Mouse (Mus musculus) embryonic facial prominence, embryonic 12.5 days (tissue): ENCODE measurements around the gene Fsd1l. TPM values are rescaled to one million over a fixed set of nuclear protein-coding genes. Genes with fewer than 3 reads are reported as not detected.
A peak's percentile ranks its signal among the peaks of the same experiment; 100 is the strongest.
"Not testable (repeated sequence)": the region's sequence is repeated elsewhere in the genome, so short reads cannot be mapped to it uniquely, and the experiment has no call there.

ENCODE experiments used
- ATAC-seq: fragments of 200-750 bp; cut with Nextera tagmentation; 2 replicates; pipeline ENCODE4 v1.8.0; 2017; ENCODE audit not compliant: insufficient number of reproducible peaks, insufficient read depth, low FRiP score, low TSS enrichment
- H3K27ac ChIP-seq: fragments of 300-500 bp; sonication (generic); 2 replicates; pipeline ENCODE4 v1.5.1; 2016; ENCODE audit warnings: mild to moderate bottlenecking
- H3K27me3 ChIP-seq: fragments of 300-500 bp; sonication (generic); 2 replicates; pipeline ENCODE4 v1.6.1; 2016; ENCODE audit warnings: mild to moderate bottlenecking, moderate library complexity
- H3K36me3 ChIP-seq: fragments of 300-500 bp; sonication (generic); 2 replicates; pipeline ENCODE4 v1.6.1; 2016; ENCODE audit warnings: mild to moderate bottlenecking
- H3K4me1 ChIP-seq: fragments of 300-500 bp; sonication (generic); 2 replicates; pipeline ENCODE4 v1.6.1; 2016
- H3K4me2 ChIP-seq: fragments of 300-500 bp; sonication (generic); replicated peaks from 2 replicates; pipeline ENCODE4 v1.6.1; 2016; ENCODE audit warnings: mild to moderate bottlenecking, moderate library complexity
- H3K4me3 ChIP-seq: fragments of 300-500 bp; sonication (generic); 2 replicates; pipeline ENCODE4 v1.5.1; 2016; ENCODE audit warnings: mild to moderate bottlenecking
- H3K9ac ChIP-seq: fragments of 300-500 bp; sonication (generic); 2 replicates; pipeline ENCODE4 v1.6.1; 2016; ENCODE audit warnings: mild to moderate bottlenecking, moderate library complexity
- H3K9me3 ChIP-seq: fragments of 300-500 bp; sonication (generic); 2 replicates; pipeline ENCODE4 v1.6.1; 2016; ENCODE audit warnings: mild to moderate bottlenecking, moderate library complexity
- WGBS: fragments of 180-500 bp; shearing (Covaris S2); methylation state at CpG from one replicate; pipeline ENCODE4 v1.1.7; 2016; 5-methylcytosine and 5-hydroxymethylcytosine counted together
- polyA plus RNA-seq: library from polyadenylated mRNA; unstranded; fragments of >200 nt; fragmentation: Nextera tagmentation; extraction: Ambion mirVana; gene quantifications from 2 replicates; pipeline ENCODE4 v1.2.1, GENCODE M21; 2016

Gene Fsd1l
- polyA plus RNA-seq, 1 experiment from 2014 or later = 17.1 TPM

GRCm38 (mm10) chr4:53632011-53632349 lies 709 bp downstream of the Fsd1l start:
- Histone ChIP-seq H3K36me3 (no peaks in the 10 kb centered on the region), H3K4me3 (peak overlapping the region; percentile 84), H3K27ac (no peak overlapping the region), H3K4me1 (peaks cover 6% of the 10 kb centered on the region; the same call in 1 of the 2 replicates), H3K9ac (peak overlapping the region; percentile 81), H3K4me2 (peak overlapping the region; percentile 63), H3K27me3 (no peaks in the 10 kb centered on the region), H3K9me3 (no peaks in the 10 kb centered on the region)
- no peak for ATAC-seq
- 3% methylated on average over 5 of the region's 5 CpGs for WGBS

DNA sequence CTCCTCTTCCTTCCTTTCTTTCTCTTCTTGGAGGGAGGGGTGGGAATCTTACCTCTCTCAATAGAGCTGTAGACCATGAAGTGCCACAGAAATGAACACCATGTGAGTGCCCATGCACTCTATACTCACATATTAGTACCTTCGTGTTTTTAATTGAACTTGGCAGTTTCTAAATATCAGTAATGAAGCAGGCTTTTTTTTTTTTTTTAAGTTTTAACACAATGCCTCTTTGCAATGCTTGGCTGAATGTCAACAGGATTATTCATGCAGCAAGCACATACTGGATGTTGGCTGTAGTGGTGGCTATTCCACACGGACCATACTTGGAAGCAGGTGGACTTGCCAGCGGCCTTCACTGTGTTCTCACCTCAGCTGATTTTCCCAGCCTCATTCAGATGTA lies 4.1 kb downstream of the Fsd1l start:
- 91% methylated on average over 3 of the region's 3 CpGs for WGBS
- peaks cover 6% of the 10 kb centered on the region; the same call in 1 of the 2 replicates for H3K4me1 ChIP-seq
- ATAC-seq = no peak
- no peak overlapping the region for H3K4me2 ChIP-seq
- H3K9ac ChIP-seq = no peak overlapping the region
- H3K36me3 ChIP-seq = no peaks in the 10 kb centered on the region
- no peak overlapping the region for H3K4me3 ChIP-seq
- no peak overlapping the region for H3K27ac ChIP-seq
- no peaks in the 10 kb centered on the region for H3K9me3 ChIP-seq
- no peaks in the 10 kb centered on the region for H3K27me3 ChIP-seq

GRCm38 (mm10) chr4:53637269-53637909 lies 6.1 kb downstream of the Fsd1l start:
- no peaks in the 10 kb centered on the region for H3K27me3 ChIP-seq
- H3K4me1 ChIP-seq = peaks cover 6% of the 10 kb centered on the region; the same call in 1 of the 2 replicates
- H3K9ac ChIP-seq = no peak overlapping the region
- no peaks in the 10 kb centered on the region for H3K9me3 ChIP-seq
- H3K27ac ChIP-seq = no peak overlapping the region
- ATAC-seq = no peak
- H3K4me3 ChIP-seq = no peak overlapping the region
- H3K36me3 ChIP-seq = peaks cover 5% of the 10 kb centered on the region; the same call in 1 of the 2 replicates
- no peak overlapping the region for H3K4me2 ChIP-seq
- WGBS = 67% methylated on average over 7 of the region's 7 CpGs

DNA sequence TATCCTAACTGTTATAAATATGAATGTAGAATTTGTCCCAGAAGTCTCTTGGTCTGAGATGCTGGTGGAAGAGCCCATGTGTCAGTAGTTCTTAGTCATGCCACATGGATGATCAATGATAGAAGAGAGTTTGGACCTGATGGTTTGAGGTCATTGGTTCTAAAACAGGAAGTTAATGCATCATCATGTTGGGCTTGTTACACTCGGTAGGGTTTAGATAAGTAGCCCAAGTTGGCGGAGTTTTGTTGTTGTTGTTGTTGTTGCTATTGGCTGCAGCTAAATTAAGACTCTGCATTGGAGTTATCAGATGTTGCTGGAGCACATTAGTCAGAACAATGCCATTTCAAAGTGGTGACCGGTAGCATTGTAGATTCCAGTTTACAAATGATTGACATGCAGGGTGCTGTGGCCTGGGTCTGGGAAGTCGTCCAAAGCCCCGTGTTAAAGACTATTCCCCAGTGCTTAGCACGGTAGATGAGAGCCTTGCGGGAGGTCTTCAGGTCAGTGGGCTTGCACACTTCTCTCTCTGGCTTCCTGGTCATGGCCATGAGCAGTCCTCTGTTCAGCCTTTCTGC lies 7.4 kb downstream of the Fsd1l start:
- Histone ChIP-seq H3K27me3 (no peaks in the 10 kb centered on the region), H3K9me3 (no peaks in the 10 kb centered on the region), H3K4me2 (no peak overlapping the region), H3K9ac (no peak overlapping the region), H3K4me3 (no peak overlapping the region), H3K36me3 (peaks cover 5% of the 10 kb centered on the region; the same call in 1 of the 2 replicates), H3K27ac (no peak overlapping the region), H3K4me1 (no peaks in the 10 kb centered on the region)
- no peak for ATAC-seq
- 90% methylated on average over 7 of the region's 7 CpGs for WGBS

DNA sequence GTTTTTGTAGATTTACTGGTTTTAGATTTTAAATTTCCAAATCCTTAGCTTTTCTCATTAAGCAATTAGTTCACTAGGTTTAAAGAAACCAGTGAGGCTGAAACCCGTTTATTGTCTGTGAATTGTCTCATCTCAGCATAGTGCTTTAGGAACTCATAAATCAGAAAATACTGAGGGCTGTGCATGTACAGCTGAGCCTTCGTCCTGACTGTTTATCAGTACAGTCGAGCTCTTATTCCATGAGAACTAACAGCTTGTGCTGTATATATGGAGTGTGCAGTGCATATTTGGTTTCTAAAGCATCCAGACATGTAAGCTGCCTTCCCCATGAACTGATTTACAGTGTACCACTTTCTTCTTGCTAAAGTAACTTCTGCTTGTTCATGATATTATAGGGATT lies 26.8 kb downstream of the Fsd1l start:
- no peak overlapping the region for H3K4me2 ChIP-seq
- ATAC-seq = no peak
- no peak overlapping the region for H3K9ac ChIP-seq
- H3K4me1 ChIP-seq = no peaks in the 10 kb centered on the region
- H3K27ac ChIP-seq = no peak overlapping the region
- H3K27me3 ChIP-seq = no peaks in the 10 kb centered on the region
- 89% methylated on average over 3 of the region's 3 CpGs for WGBS
- H3K36me3 ChIP-seq = peaks cover 24% of the 10 kb centered on the region
- no peaks in the 10 kb centered on the region for H3K9me3 ChIP-seq
- no peak overlapping the region for H3K4me3 ChIP-seq

DNA sequence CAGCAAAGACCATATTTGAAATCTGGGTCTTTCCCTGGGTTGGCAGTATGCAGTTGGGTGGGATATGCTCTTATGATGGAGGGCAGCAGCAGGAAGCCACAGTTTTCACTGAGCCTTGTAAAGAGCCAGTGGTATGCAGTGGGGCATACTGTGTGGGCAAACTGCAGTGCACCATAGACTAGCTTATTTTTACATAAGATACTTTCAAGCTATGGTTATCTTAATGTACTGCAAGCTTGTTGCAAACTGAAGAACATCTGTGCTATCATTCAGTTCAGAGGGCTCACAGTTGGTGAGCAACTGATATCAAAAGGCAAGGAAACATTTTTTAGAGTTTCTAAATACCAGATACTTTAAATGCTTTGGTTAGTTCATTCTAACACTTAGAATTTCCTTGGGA lies 29.4 kb downstream of the Fsd1l start:
- Histone ChIP-seq H3K9ac (no peak overlapping the region), H3K4me1 (no peaks in the 10 kb centered on the region), H3K9me3 (no peaks in the 10 kb centered on the region), H3K27me3 (no peaks in the 10 kb centered on the region), H3K4me3 (no peak overlapping the region), H3K27ac (no peak overlapping the region), H3K4me2 (no peak overlapping the region), H3K36me3 (peaks cover 17% of the 10 kb centered on the region)
- ATAC-seq = no peak

DNA sequence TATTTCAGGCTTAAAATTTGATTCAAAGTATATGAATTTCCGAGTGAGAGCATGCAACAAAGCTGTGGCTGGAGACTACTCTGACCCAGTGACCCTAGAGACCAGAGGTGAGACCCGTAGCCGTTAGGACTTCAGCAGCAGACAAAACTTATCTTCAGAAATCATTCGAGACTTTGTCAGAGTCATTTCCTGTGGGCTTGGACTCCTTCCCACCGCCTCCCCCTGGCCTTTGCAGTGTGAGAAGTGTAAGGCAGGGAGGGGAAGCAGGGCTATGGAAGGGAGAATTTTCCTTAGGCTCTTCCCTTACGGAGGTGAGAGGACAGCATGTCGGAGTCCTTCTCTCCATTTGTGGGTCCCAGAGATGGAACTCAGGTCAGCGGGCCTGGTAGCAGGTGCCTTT lies 50.8 kb downstream of the Fsd1l start:
- Histone ChIP-seq H3K9me3 (no peaks in the 10 kb centered on the region), H3K36me3 (peaks cover 14% of the 10 kb centered on the region; the same call in 1 of the 2 replicates), H3K4me2 (no peak overlapping the region), H3K4me1 (no peaks in the 10 kb centered on the region), H3K9ac (no peak overlapping the region), H3K27me3 (no peaks in the 10 kb centered on the region), H3K27ac (no peak overlapping the region), H3K4me3 (no peak overlapping the region)
- WGBS = 76% methylated on average over 8 of the region's 8 CpGs
- no peak for ATAC-seq

GRCm38 (mm10) chr4:53688965-53689364 lies 57.7 kb downstream of the Fsd1l start:
- H3K4me3 ChIP-seq = no peak overlapping the region
- ATAC-seq = no peak
- peaks cover 1% of the 10 kb centered on the region; the same call in 1 of the 2 replicates for H3K36me3 ChIP-seq
- H3K27me3 ChIP-seq = no peaks in the 10 kb centered on the region
- H3K4me1 ChIP-seq = no peaks in the 10 kb centered on the region
- no peaks in the 10 kb centered on the region for H3K9me3 ChIP-seq
- 87% methylated on average over 4 of the region's 4 CpGs for WGBS
- no peak overlapping the region for H3K27ac ChIP-seq
- H3K9ac ChIP-seq = no peak overlapping the region
- H3K4me2 ChIP-seq = no peak overlapping the region

- Histone ChIP-seq H3K27me3 (no peaks in the 10 kb centered on the region), H3K4me3 (no peak overlapping the region), H3K4me1 (no peaks in the 10 kb centered on the region), H3K9me3 (no peaks in the 10 kb centered on the region), H3K36me3 (peaks cover 8% of the 10 kb centered on the region; the same call in 1 of the 2 replicates), H3K27ac (no peak overlapping the region), H3K9ac (no peak overlapping the region), H3K4me2 (no peak overlapping the region)
- 70% methylated on average over 1 of the region's 1 CpGs for WGBS
- no peak for ATAC-seq
Observed at GRCm38 (mm10) chr4:53691418-53691817, 60.1 kb downstream of the Fsd1l start.

DNA sequence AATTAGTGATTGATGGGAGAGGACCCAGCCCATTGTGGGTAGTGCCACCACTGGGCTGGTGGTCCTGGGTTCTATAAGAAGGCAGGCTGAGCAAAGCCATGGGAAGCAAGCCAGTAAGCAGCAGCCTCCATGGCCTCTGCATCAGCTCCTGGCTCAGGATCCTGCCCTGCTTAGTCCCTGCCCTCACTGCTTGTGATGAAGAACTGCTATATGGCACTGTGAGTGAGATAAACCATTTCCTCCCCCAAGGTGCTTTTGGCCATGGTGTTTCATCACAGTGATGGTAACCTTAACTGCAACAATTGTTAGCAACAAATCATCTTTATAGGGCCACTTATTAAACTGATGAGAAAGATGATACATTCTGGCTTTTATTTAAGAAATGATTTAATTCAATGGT lies 77.9 kb downstream of the Fsd1l start:
- H3K4me1 ChIP-seq, H3K27me3 ChIP-seq, H3K9ac ChIP-seq, H3K36me3 ChIP-seq, H3K27ac ChIP-seq, H3K9me3 ChIP-seq, H3K4me3 ChIP-seq, H3K4me2 ChIP-seq, ATAC-seq: not testable (repeated sequence)

DNA sequence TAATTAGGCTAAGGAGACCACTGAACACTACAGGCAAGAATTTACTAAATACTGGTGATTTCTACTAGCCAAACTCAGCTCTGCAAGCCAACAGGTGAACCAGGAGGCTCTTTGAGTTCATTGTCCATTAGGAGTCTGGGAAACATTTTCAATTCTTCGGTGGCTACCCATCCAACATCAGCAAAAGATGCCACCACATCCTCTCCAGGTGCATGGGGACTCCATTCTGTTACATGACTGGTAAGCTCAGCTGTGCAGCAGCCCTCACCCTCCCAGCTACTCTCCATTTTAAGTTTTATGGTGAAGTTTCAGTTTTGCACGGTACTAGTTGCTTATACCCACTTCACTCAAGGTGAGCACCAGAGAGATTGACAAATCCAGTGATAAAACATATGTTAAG lies 78.8 kb downstream of the Fsd1l start:
- H3K36me3 ChIP-seq = no peaks in the 10 kb centered on the region
- H3K9me3 ChIP-seq = no peaks in the 10 kb centered on the region
- 0 out of 2 replicates have a peak, but pooled peaks cover 2% of the 10 kb centered on the region for H3K4me1 ChIP-seq
- H3K27ac ChIP-seq = no peak overlapping the region
- ATAC-seq = no peak
- H3K4me3 ChIP-seq = no peak overlapping the region
- no peak overlapping the region for H3K4me2 ChIP-seq
- H3K27me3 ChIP-seq = no peaks in the 10 kb centered on the region
- 90% methylated on average over 2 of the region's 2 CpGs for WGBS
- no peak overlapping the region for H3K9ac ChIP-seq

DNA sequence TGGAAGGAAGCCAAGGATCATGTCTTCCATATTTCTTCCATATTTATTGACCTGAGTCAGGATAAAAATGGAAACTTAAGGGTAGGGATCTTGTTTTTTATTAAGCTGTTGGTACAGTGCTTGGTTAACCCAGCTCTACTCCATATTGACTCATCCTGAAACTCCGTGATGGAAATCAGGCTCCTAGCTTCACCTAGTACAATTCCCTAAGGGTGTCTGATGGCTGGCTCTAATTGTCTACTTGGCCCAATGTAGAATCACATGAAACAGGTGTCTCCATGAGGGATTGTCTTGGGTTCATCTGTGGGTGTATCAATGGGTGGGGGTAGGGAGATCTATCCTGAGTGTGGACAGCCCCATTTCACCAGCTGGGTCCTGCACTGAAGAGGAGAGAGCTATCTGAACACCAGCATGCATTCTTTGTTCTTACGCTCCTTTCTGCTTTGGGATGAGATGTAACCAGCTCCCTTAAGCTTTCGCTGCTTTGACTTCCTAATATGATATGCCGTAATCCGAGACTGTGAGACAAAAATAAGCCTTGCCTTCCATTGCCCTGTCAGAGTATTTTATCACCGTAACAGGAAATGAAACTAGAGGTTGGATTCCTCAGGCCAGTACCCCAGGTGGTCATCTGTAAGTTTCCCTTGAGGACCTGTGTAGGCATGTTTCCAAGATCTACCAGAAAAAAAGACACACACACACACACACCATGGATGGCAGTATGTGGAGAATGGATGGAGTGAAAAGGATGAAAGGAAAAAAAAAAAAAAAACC lies 79.5 kb downstream of the Fsd1l start:
- Histone ChIP-seq H3K9ac (no peak overlapping the region), H3K4me3 (no peak overlapping the region), H3K4me1 (0 out of 2 replicates have a peak, but pooled peaks cover 4% of the 10 kb centered on the region), H3K27me3 (no peaks in the 10 kb centered on the region), H3K4me2 (no peak overlapping the region), H3K36me3 (no peaks in the 10 kb centered on the region), H3K9me3 (no peaks in the 10 kb centered on the region), H3K27ac (no peak overlapping the region)
- 78% methylated on average over 6 of the region's 6 CpGs for WGBS
- ATAC-seq = no peak
